Mouse (Mus musculus): Measurements from ENCODE around the gene Dglucy.

The Dglucy gene

GRCm38 (mm10) chr12:100878556-100878955, 99.7 kb downstream of the Dglucy start:
- no peak for DNase-seq (ENCODE audit: low spot score in 2 of 2)

- no peak for DNase-seq (ENCODE audit: low spot score in 2 of 2)
Observed at GRCm38 (mm10) chr12:100883168-100883567, 104.3 kb downstream of the Dglucy start.

GRCm38 (mm10) chr12:100885585-100885984, 106.7 kb downstream of the Dglucy start:
- DNase-seq (ENCODE audit: low spot score in 2 of 2): no peak

- DNase-seq (ENCODE audit: low spot score in 2 of 2): no peak
Observed at GRCm38 (mm10) chr12:100886877-100887276, 108.0 kb downstream of the Dglucy start.

- DNase-seq (ENCODE audit: low spot score in 2 of 2): peak; percentile 42 to 44
Observed at GRCm38 (mm10) chr12:100887801-100888258, 109.0 kb downstream of the Dglucy start.

GRCm38 (mm10) chr12:100890548-100890947, 111.7 kb downstream of the Dglucy start:
- no peak for DNase-seq (ENCODE audit: low spot score in 2 of 2)

GRCm38 (mm10) chr12:100895504-100895903, 116.6 kb downstream of the Dglucy start:
- no peak for DNase-seq (ENCODE audit: low spot score in 2 of 2)

GRCm38 (mm10) chr12:100896661-100897060, 117.8 kb downstream of the Dglucy start:
- no peak for DNase-seq (ENCODE audit: low spot score in 2 of 2)

- DNase-seq (ENCODE audit: low spot score in 2 of 2): no peak
Observed at GRCm38 (mm10) chr12:100897736-100898650, 119.1 kb downstream of the Dglucy start.

- no peak for DNase-seq (ENCODE audit: low spot score in 2 of 2)
Observed at GRCm38 (mm10) chr12:100899111-100899640, 120.3 kb downstream of the Dglucy start.

- no peak for DNase-seq (ENCODE audit: low spot score in 2 of 2)
Observed at GRCm38 (mm10) chr12:100900901-100901300, 122.0 kb downstream of the Dglucy start.

GRCm38 (mm10) chr12:100901386-100901785, 122.5 kb downstream of the Dglucy start:
- no peak for DNase-seq (ENCODE audit: low spot score in 2 of 2)

GRCm38 (mm10) chr12:100903761-100904160, 124.9 kb downstream of the Dglucy start:
- no peak for DNase-seq (ENCODE audit: low spot score in 2 of 2)

- DNase-seq (ENCODE audit: low spot score in 2 of 2): no peak
Observed at GRCm38 (mm10) chr12:100906861-100907260, 128.0 kb downstream of the Dglucy start.

- DNase-seq (ENCODE audit: low spot score in 2 of 2): no peak
Observed at GRCm38 (mm10) chr12:100907598-100908297, 128.9 kb downstream of the Dglucy start, which contains the start of gene Gpr68. Gene Gpr68, minus strand, starts transcription at chr12:100908198.

GRCm38 (mm10) chr12:100908298-100909034, 129.6 kb downstream of the Dglucy start:
- no peak for DNase-seq (ENCODE audit: low spot score in 2 of 2)

GRCm38 (mm10) chr12:100909765-100910164, 130.9 kb downstream of the Dglucy start:
- no peak for DNase-seq (ENCODE audit: low spot score in 2 of 2)

- no peak for DNase-seq (ENCODE audit: low spot score in 2 of 2)
Observed at GRCm38 (mm10) chr12:100910731-100911130, 131.9 kb downstream of the Dglucy start.

GRCm38 (mm10) chr12:100924646-100925339, 145.9 kb downstream of the Dglucy start:
- DNase-seq (ENCODE audit: low spot score in 2 of 2): no peak

- DNase-seq (ENCODE audit: low spot score in 2 of 2): no peak
Observed at GRCm38 (mm10) chr12:100925644-100926619, 147.1 kb downstream of the Dglucy start.

Measured in frontal cortex, postnatal 14 days (tissue).